Mouse (Mus musculus): ENCODE results near the gene Rita1. TPM values are rescaled to one million over a fixed set of nuclear protein-coding genes. Genes with fewer than 3 reads are reported as not detected.

Rita1 gene
- polyA plus RNA-seq, 1 experiment from 2014 or later: 8.3 TPM

DNA sequence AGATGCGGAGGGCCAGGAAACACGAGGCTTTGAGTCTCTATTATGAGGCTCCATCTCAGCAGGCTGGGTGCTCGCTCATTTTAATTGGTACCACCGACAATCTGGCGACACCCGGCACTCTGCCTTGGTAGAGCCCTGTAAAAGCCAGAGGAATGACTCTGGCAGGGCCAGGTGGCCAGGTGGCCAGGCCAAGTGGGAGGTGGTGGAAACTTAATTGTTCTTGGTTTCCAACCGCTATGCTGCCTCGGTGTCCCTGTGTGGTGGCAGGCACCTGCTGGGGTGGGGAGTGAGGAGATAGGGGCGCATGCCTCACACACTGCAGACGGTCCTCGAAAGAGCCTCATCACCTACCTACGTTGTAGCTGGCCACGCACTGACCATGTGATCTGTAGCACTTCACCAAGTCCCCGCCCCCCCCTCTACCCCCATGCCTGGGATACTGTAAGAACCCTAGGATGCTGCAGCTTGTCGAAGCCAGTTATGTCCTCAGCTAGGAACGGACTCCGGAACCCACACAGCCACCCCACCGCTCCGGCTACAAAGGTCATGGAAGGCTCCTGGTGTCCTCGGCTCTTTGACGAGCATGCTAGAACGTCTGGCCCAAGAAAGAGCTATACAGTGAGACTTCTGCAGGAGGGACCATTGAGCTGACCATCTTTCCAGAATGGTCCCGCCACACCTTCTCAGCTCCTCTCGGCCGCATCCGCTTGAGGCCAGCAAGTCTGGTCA is 32.3 kb downstream of the Rita1 start:
- H3K27ac ChIP-seq (replicated peaks; ENCODE audit: low read depth, low read length): no peak overlapping the region; the same call in 1 of the 2 replicates

DNA sequence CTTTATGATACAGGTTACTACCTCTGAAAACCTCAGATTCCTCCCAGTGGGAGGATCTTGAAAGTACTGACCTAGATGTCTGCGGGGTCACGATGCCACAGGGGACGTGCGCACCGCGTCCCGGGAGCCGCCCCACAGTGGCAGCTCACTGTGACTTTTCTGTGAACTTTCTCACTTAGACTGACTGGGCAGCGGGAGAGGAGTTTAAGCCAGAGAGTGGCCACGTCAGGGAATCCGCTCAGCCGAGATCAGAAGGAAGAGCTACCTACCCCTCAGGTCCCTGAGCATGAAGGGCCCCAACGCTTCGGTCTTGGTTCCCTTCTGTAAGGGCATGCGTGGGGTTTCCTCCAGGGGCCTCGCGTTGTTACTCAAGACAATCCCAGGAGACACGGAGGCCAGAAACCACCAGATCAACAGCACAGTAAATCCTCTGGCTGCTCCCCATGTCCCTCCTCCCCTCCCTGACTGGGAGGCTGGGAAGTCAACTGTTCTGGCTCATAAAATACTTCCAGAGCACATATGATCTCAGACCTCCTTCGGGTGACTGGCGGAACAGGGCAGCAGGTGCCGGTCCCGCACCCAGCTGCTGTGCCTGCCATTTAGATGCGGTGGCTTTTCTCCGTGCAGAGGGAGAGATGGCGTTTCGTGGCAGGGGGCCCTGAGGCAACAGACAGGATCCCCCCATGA is 33.0 kb downstream of the Rita1 start:
- Histone ChIP-seq H3K4me3 (ENCODE audit: low read depth, low read length) (no peak overlapping the region), H3K9ac (replicated peaks; ENCODE audit: low read length) (no peak overlapping the region), H3K27me3 (ENCODE audit: control insufficient read depth, insufficient read depth, low read length) (no peaks in the 10 kb centered on the region), H3K27ac (replicated peaks; ENCODE audit: low read depth, low read length) (peak overlapping the region; percentile 62), H3K36me3 (replicated peaks; ENCODE audit: control insufficient read depth, insufficient read depth, low read depth, low read length) (no peaks in the 10 kb centered on the region), H3K4me2 (ENCODE audit: low read depth, low read length) (no peak overlapping the region; the same call in 1 of the 2 replicates), H3K9me3 (replicated peaks; ENCODE audit: control insufficient read depth, low read length) (no peaks in the 10 kb centered on the region), H3K4me1 (ENCODE audit: control insufficient read depth, insufficient read depth, low read length) (peaks cover 12% of the 10 kb centered on the region)
- ATAC-seq (replicated peaks; ENCODE audit: insufficient number of reproducible peaks, low FRiP score, low TSS enrichment, low read depth) (no peak), DNase-seq (ENCODE audit: low spot score) (peak; percentile 30)
- 48% methylated on average over 26 of the region's 26 CpGs for WGBS

More for the DNA sequence above, 32.3 kb downstream of the Rita1 start:
- ATAC-seq (replicated peaks; ENCODE audit: insufficient number of reproducible peaks, low FRiP score, low TSS enrichment, low read depth) (no peak), DNase-seq (ENCODE audit: low spot score) (no peak)
- peaks cover 12% of the 10 kb centered on the region for H3K4me1 ChIP-seq (ENCODE audit: control insufficient read depth, insufficient read depth, low read length)
- no peaks in the 10 kb centered on the region for H3K27me3 ChIP-seq (ENCODE audit: control insufficient read depth, insufficient read depth, low read length)
- H3K9me3 ChIP-seq (replicated peaks; ENCODE audit: control insufficient read depth, low read length): no peaks in the 10 kb centered on the region
- H3K4me2 ChIP-seq (ENCODE audit: low read depth, low read length): no peak overlapping the region
- H3K36me3 ChIP-seq (replicated peaks; ENCODE audit: control insufficient read depth, insufficient read depth, low read depth, low read length): no peaks in the 10 kb centered on the region
- no peak overlapping the region for H3K4me3 ChIP-seq (ENCODE audit: low read depth, low read length)
- WGBS: 88% methylated on average over 26 of the region's 26 CpGs
- no peak overlapping the region for H3K9ac ChIP-seq (replicated peaks; ENCODE audit: low read length)

- Histone ChIP-seq H3K27me3 (ENCODE audit: control insufficient read depth, insufficient read depth, low read length) (no peaks in the 10 kb centered on the region), H3K9me3 (replicated peaks; ENCODE audit: control insufficient read depth, low read length) (no peaks in the 10 kb centered on the region), H3K9ac (replicated peaks; ENCODE audit: low read length) (no peak overlapping the region), H3K27ac (replicated peaks; ENCODE audit: low read depth, low read length) (peak overlapping the region; percentile 62; the same call in 1 of the 2 replicates), H3K4me1 (ENCODE audit: control insufficient read depth, insufficient read depth, low read length) (peaks cover 12% of the 10 kb centered on the region), H3K4me3 (ENCODE audit: low read depth, low read length) (no peak overlapping the region), H3K4me2 (ENCODE audit: low read depth, low read length) (no peak overlapping the region; the same call in 1 of the 2 replicates), H3K36me3 (replicated peaks; ENCODE audit: control insufficient read depth, insufficient read depth, low read depth, low read length) (no peaks in the 10 kb centered on the region)
- DNase-seq (ENCODE audit: low spot score): peak; percentile 49
- no peak for ATAC-seq (replicated peaks; ENCODE audit: insufficient number of reproducible peaks, low FRiP score, low TSS enrichment, low read depth)
- WGBS: 33% methylated on average over 12 of the region's 12 CpGs
These were observed 33.8 kb downstream of the Rita1 start for GRCm38 (mm10) chr5:120578504-120579081.

GRCm38 (mm10) chr5:120577935-120578441 is 34.4 kb downstream of the Rita1 start:
- H3K27ac ChIP-seq (replicated peaks; ENCODE audit: low read depth, low read length): no peak overlapping the region

DNA sequence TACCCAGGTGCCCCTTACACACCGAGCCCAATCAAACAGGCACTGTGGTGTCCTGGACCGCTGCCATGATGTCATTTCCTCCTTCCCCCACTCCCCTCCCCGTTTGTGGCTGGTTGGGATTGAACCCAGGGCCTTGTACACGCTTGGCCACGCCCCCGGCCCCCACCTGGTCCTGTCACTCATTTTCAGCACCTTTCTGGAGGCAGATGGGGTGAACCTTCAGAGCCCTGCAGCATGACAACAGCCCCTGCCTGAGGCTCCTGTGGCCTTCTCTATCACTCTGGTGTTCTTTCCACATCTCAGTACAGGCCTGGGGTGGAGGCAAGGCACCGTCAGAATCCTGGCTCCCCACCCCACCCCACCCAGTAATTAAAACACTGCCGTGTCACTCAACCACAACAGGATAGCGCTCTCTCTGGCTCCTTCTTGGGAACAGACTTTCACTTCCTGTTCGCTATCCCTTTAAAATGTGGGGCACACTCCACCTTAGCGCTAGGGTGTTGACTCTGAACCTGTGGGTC is 35.5 kb downstream of the Rita1 start:
- H3K9ac ChIP-seq (replicated peaks; ENCODE audit: low read length): no peak overlapping the region
- 78% methylated on average over 11 of the region's 11 CpGs for WGBS
- ATAC-seq (replicated peaks; ENCODE audit: insufficient number of reproducible peaks, low FRiP score, low TSS enrichment, low read depth) (no peak), DNase-seq (ENCODE audit: low spot score) (no peak)
- peaks cover 12% of the 10 kb centered on the region for H3K4me1 ChIP-seq (ENCODE audit: control insufficient read depth, insufficient read depth, low read length)
- no peaks in the 10 kb centered on the region for H3K36me3 ChIP-seq (replicated peaks; ENCODE audit: control insufficient read depth, insufficient read depth, low read depth, low read length)
- no peak overlapping the region for H3K27ac ChIP-seq (replicated peaks; ENCODE audit: low read depth, low read length)
- H3K4me3 ChIP-seq (ENCODE audit: low read depth, low read length): no peak overlapping the region
- H3K9me3 ChIP-seq (replicated peaks; ENCODE audit: control insufficient read depth, low read length): no peaks in the 10 kb centered on the region
- no peaks in the 10 kb centered on the region for H3K27me3 ChIP-seq (ENCODE audit: control insufficient read depth, insufficient read depth, low read length)
- no peak overlapping the region for H3K4me2 ChIP-seq (ENCODE audit: low read depth, low read length)

More at GRCm38 (mm10) chr5:120577935-120578441, 34.4 kb downstream of the Rita1 start:
- H3K9me3 ChIP-seq (replicated peaks; ENCODE audit: control insufficient read depth, low read length): no peaks in the 10 kb centered on the region
- H3K9ac ChIP-seq (replicated peaks; ENCODE audit: low read length): no peak overlapping the region
- no peaks in the 10 kb centered on the region for H3K36me3 ChIP-seq (replicated peaks; ENCODE audit: control insufficient read depth, insufficient read depth, low read depth, low read length)
- H3K27me3 ChIP-seq (ENCODE audit: control insufficient read depth, insufficient read depth, low read length): no peaks in the 10 kb centered on the region
- no peak overlapping the region for H3K4me2 ChIP-seq (ENCODE audit: low read depth, low read length)
- ATAC-seq (replicated peaks; ENCODE audit: insufficient number of reproducible peaks, low FRiP score, low TSS enrichment, low read depth): no peak
- peaks cover 12% of the 10 kb centered on the region for H3K4me1 ChIP-seq (ENCODE audit: control insufficient read depth, insufficient read depth, low read length)
- no peak overlapping the region for H3K4me3 ChIP-seq (ENCODE audit: low read depth, low read length)
- DNase-seq (ENCODE audit: low spot score): no peak
- 45% methylated on average over 10 of the region's 10 CpGs for WGBS

DNA sequence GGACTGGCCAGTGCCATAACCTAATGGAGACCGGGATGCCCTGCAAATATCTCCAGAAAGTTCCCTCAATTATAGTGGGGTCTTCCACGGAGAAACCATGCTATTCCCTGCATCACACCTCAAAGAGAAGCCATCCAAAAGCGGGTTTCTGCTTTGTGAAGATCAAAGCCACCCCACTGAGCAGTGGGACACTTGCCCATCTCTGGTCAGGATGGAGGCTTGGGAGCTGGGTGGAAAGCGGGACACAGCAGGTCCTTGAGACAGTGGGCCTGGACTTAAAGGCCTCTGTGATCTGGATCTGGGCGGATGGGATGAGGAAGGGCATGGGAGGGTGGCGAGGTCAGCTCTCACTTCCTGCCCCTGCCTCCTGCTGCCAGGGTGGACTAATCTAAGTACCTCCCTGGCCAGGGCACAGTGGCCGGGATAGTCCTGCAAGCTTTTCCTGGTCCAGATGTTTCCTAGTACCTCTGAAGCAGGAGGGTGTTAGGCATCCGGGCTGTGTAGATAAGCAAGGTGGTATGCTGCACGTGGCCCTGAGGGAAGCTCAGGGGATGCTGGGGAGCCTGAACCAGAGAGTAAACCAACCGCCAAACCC is 37.8 kb downstream of the Rita1 start:
- H3K4me1 ChIP-seq (ENCODE audit: control insufficient read depth, insufficient read depth, low read length): peaks cover 6% of the 10 kb centered on the region
- no peak overlapping the region for H3K27ac ChIP-seq (replicated peaks; ENCODE audit: low read depth, low read length)
- ATAC-seq (replicated peaks; ENCODE audit: insufficient number of reproducible peaks, low FRiP score, low TSS enrichment, low read depth): no peak
- no peak overlapping the region for H3K4me3 ChIP-seq (ENCODE audit: low read depth, low read length)
- H3K9ac ChIP-seq (replicated peaks; ENCODE audit: low read length): no peak overlapping the region
- no peak for DNase-seq (ENCODE audit: low spot score)
- H3K4me2 ChIP-seq (ENCODE audit: low read depth, low read length): no peak overlapping the region
- H3K9me3 ChIP-seq (replicated peaks; ENCODE audit: control insufficient read depth, low read length): no peaks in the 10 kb centered on the region
- 77% methylated on average over 10 of the region's 10 CpGs for WGBS
- H3K36me3 ChIP-seq (replicated peaks; ENCODE audit: control insufficient read depth, insufficient read depth, low read depth, low read length): no peaks in the 10 kb centered on the region
- H3K27me3 ChIP-seq (ENCODE audit: control insufficient read depth, insufficient read depth, low read length): no peaks in the 10 kb centered on the region

DNA sequence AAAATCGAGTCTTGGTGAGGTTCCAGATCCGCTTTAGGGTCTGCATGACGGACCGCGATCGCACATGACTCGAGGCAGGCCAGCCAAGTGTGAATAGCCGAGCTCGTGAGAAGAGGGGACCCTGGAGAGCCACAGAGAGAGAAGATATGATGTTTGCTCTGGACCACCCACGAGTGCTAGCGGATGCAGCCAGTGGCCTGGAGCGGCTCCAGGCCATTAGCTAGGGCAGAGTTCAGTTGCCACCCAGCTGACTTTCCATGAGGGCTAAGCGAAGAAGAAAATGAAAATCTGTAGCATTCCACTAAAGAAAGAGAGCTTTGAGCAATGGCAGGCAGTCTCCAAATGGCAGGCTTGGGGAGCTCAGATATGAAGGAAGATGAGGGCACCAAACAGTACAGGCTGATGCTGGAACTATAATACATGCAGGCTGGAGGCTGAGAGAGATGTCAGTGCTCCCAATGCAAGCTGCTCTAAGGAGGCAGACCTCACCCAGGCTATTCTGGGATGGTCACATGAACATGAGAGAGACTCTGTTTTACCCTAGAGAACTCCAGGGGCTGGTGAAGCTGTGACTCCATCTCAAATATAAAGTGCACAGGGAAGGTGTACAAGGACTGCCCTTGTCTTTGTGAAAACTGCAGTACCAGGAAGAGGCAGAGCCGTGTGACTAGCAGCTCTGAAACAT is 41.2 kb downstream of the Rita1 start:
- no peak for DNase-seq (ENCODE audit: low spot score)
- no peaks in the 10 kb centered on the region for H3K36me3 ChIP-seq (replicated peaks; ENCODE audit: control insufficient read depth, insufficient read depth, low read depth, low read length)
- no peak overlapping the region; the same call in 1 of the 2 replicates for H3K27ac ChIP-seq (replicated peaks; ENCODE audit: low read depth, low read length)
- H3K9ac ChIP-seq (replicated peaks; ENCODE audit: low read length): no peak overlapping the region
- H3K4me3 ChIP-seq (ENCODE audit: low read depth, low read length): no peak overlapping the region
- ATAC-seq (replicated peaks; ENCODE audit: insufficient number of reproducible peaks, low FRiP score, low TSS enrichment, low read depth): no peak
- H3K4me2 ChIP-seq (ENCODE audit: low read depth, low read length): no peak overlapping the region
- no peaks in the 10 kb centered on the region for H3K9me3 ChIP-seq (replicated peaks; ENCODE audit: control insufficient read depth, low read length)
- 50% methylated on average over 14 of the region's 14 CpGs for WGBS
- no peaks in the 10 kb centered on the region; the same call in 1 of the 2 replicates for H3K27me3 ChIP-seq (ENCODE audit: control insufficient read depth, insufficient read depth, low read length)
- peaks cover 22% of the 10 kb centered on the region for H3K4me1 ChIP-seq (ENCODE audit: control insufficient read depth, insufficient read depth, low read length)
